Mouse (Mus musculus) embryonic facial prominence, embryonic 10.5 days (tissue): Measurements from ENCODE around the gene Vmn2r5. TPM values are rescaled to one million over a fixed set of nuclear protein-coding genes. Genes with fewer than 3 reads are reported as not detected.
"Not testable (repeated sequence)": the region's sequence is repeated elsewhere in the genome, so short reads cannot be mapped to it uniquely, and the experiment has no call there.

Experiments
- DNase-seq: peaks from one replicate; pipeline ENCODE4 v3.0.0-alpha.2; 2017; ENCODE audit warnings: low spot score
- H3K27ac ChIP-seq: fragments of 300-500 bp; sonication (generic); replicated peaks from 2 replicates; pipeline ENCODE4 v1.5.1; 2016; ENCODE audit warnings: mild to moderate bottlenecking
- H3K27me3 ChIP-seq: fragments of 300-500 bp; sonication (generic); replicated peaks from 2 replicates; pipeline ENCODE4 v1.6.1; 2016; ENCODE audit warnings: low read depth, mild to moderate bottlenecking; ENCODE audit not compliant: poor library complexity, severe bottlenecking
- H3K36me3 ChIP-seq: fragments of 300-500 bp; sonication (generic); replicated peaks from 2 replicates; pipeline ENCODE4 v1.6.1; 2016; ENCODE audit warnings: mild to moderate bottlenecking, moderate library complexity
- H3K4me1 ChIP-seq: fragments of 300-500 bp; sonication (generic); 2 replicates; pipeline ENCODE4 v1.6.1; 2016
- H3K4me3 ChIP-seq: fragments of 300-500 bp; sonication (generic); 2 replicates; pipeline ENCODE4 v1.5.1; 2016; ENCODE audit warnings: mild to moderate bottlenecking, moderate library complexity
- H3K9me3 ChIP-seq: fragments of 300-500 bp; sonication (generic); 2 replicates; pipeline ENCODE4 v1.6.1; 2016; ENCODE audit warnings: mild to moderate bottlenecking
- whole genome bisulfite sequencing: fragments of 180-500 bp; shearing (Covaris S2); methylation state at CpG from one replicate; pipeline ENCODE4 v1.1.7; 2016; 5-methylcytosine and 5-hydroxymethylcytosine counted together
- polyA plus RNA-seq: library from polyadenylated mRNA; unstranded; fragments of >200 nt; fragmentation: Nextera tagmentation; extraction: Ambion mirVana; gene quantifications from 2 replicates; pipeline ENCODE4 v1.2.1, GENCODE M21; 2016

The Vmn2r5 gene
- not detected in 2 replicates for polyA plus RNA-seq

DNA sequence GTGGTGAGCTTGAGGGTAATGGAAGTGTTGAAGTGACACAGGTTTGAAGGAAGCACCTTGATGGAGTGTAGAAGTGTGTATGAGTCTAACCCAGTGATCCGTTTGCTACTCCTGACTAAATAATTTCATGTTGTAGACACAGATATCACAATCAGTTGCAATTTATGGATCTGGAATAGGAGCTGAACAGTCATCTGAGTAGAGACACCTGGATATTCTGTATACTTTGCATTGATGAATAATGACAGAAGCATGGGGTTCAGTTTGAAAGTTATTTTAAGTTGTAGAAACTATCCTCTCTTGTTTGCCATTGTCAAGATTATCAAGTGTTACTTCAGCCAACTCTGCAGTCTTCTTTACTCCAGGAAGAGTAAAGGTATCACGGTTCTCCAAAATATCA, at the start of gene Vmn2r5:
Vmn2r5 (minus strand) TSS at position 101 of the 400 bp plus-strand sequence.
- not testable (repeated sequence) for H3K36me3 ChIP-seq, H3K27me3 ChIP-seq, DNase-seq, H3K27ac ChIP-seq, H3K4me3 ChIP-seq, H3K9me3 ChIP-seq, H3K4me1 ChIP-seq
- 90% methylated on average over 1 of the region's 2 CpGs for WGBS

- DNase-seq, H3K27ac ChIP-seq, H3K27me3 ChIP-seq, H3K36me3 ChIP-seq, H3K9me3 ChIP-seq, H3K4me3 ChIP-seq, H3K4me1 ChIP-seq: not testable (repeated sequence)
- 81% methylated on average over 1 of the region's 1 CpGs for WGBS
Observed at GRCm38 (mm10) chr3:64523585-64523984, 13.9 kb upstream of the Vmn2r5 start.

Other genes starting within 250 kb of the Vmn2r5 start
- gene Vmn2r3, start 220.1 kb downstream of the Vmn2r5 start, polyA plus RNA-seq, result not detected in 2 replicates
- gene Vmn2r4, start 94.5 kb downstream of the Vmn2r5 start, polyA plus RNA-seq, result not detected in 2 replicates
- gene Vmn2r6, start 56.0 kb upstream of the Vmn2r5 start, polyA plus RNA-seq, result not detected in 2 replicates